Mouse (Mus musculus): Measurements from ENCODE around the gene Gna15.

DNA sequence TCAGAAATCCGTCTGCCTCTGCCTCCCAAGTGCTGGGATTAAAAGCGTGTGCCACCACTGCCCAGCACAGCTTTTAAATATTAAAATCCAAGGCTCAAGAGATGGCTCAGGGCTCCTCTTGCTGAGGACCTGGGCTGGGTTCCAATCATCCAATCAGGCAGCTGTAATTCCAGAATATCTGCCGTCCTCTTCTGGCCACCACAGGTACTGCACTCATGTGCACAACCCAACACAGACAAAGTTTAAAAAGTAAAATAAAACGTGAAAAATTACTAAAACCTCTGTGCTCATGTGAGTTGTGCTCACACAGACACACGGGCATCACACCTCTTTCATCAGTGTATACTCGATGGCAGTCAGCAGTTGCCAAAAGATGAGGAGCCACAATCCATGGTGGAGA lies 12.7 kb upstream of the Gna15 start:
- no peak for TF ChIP-seq EP300 (IDR thresholded peaks at IDR 0.05; ENCODE audit: low read depth)
- peak; percentile 78 for TF ChIP-seq CTCF (IDR thresholded peaks at IDR 0.05; ENCODE audit: low read depth)
